Mouse (Mus musculus): ENCODE results near the gene Rbbp6. TPM values are rescaled to one million over a fixed set of nuclear protein-coding genes. Genes with fewer than 3 reads are reported as not detected.

The Rbbp6 gene
- total RNA-seq, 2 experiments from 2014 or later: 42.7 to 62.0 TPM

- DNase-seq (ENCODE audit: low spot score in 2 of 2): no peak
These were observed 73.8 kb downstream of the Rbbp6 start for GRCm38 (mm10) chr7:123039302-123039701.

GRCm38 (mm10) chr7:123045146-123045545, 79.7 kb downstream of the Rbbp6 start:
- DNase-seq (ENCODE audit: low spot score in 2 of 2): no peak

DNA sequence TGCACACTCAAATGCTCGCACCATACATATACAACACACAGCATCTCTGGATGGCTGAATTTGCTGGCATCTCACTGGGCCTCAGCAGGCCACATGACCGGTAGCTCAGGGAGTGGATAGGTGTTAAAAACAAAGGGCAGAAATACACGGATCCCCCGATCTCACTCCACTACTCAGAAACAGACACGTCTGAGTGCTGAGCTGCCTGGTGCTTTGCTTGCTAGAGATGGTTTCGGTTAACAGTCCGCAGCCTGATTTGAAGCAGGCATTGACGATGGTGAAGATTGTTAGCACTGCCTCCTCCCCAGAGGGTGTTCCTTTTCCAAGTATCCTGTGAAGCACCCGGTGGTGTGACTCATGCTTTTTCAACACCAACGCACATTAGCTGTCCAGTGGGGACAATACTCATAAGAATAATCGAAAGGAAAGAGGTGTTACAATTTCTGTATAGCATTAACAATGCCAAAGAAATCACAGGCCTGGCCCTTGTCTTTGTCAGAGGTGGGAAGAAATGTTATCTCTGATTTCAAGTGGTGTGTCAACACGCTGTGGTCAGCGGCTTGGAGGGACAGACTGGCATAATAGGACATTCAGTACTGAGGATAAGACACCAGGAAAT, 81.1 kb downstream of the Rbbp6 start:
- no peak for DNase-seq (ENCODE audit: low spot score in 2 of 2)

Other genes with a start within 250 kb of the Rbbp6 start
- gene Tnrc6a, start 158.2 kb downstream of the Rbbp6 start, total RNA-seq (2021): 10 to 100 TPM; 39.7 to 45.9 TPM
- gene Slc5a11, start 249.1 kb downstream of the Rbbp6 start, total RNA-seq (2021): not detected

Measured in adrenal gland, adult 18-20 months (tissue).